8 mouse cellular contexts compared by ENCODE assay signal in genomic region chr19:10502571-10502970, GRCm38 (mm10). TPM values are rescaled to one million over a fixed set of nuclear protein-coding genes. Genes with fewer than 3 reads are reported as not detected.
A peak's percentile ranks its signal among the peaks of the same experiment; 100 is the strongest.
DNase-seq lines count a peak whose midpoint lies in the region; ATAC-seq and TF ChIP-seq lines count a peak whose summit lies in the region.

No protein-coding gene starts in this region.

- TF ChIP-seq POLR2A in limb, embryonic 14.5 days (IDR thresholded peaks at IDR 0.05; ENCODE audit: borderline replicate concordance, extremely low read depth, insufficient read depth, insufficient read length), result no peak

- no peak overlapping the region for H3K27ac ChIP-seq in forebrain, embryonic 15.5 days (replicated peaks)
- no peak overlapping the region for H3K27ac ChIP-seq in limb, embryonic 14.5 days (replicated peaks; ENCODE audit: low read depth, low read length)

- H3K4me3 ChIP-seq in forebrain, embryonic 15.5 days, result no peak overlapping the region
- no peak overlapping the region for H3K4me3 ChIP-seq in limb, embryonic 14.5 days (replicated peaks; ENCODE audit: low read length)

- no peak for ATAC-seq in cerebellum, adult (ENCODE audit: insufficient number of reproducible peaks, low FRiP score, low TSS enrichment)
- ATAC-seq in forebrain, embryonic 15.5 days (replicated peaks), result peak; percentile 69; the same call in 1 of the 2 replicates
- no peak for ATAC-seq in limb, embryonic 14.5 days (ENCODE audit: low FRiP score, low read depth)
- peak; percentile 76 for ATAC-seq in monocyte, adult 5-6 weeks (replicated peaks; ENCODE audit: insufficient number of reproducible peaks, low FRiP score, low TSS enrichment, poor library complexity, severe bottlenecking)

- no peak overlapping the region for H3K9ac ChIP-seq in forebrain, embryonic 15.5 days (replicated peaks)
- no peak overlapping the region for H3K9ac ChIP-seq in limb, embryonic 14.5 days (ENCODE audit: low read depth, low read length, severe bottlenecking)

- no peaks in the 10 kb centered on the region for H3K9me3 ChIP-seq in forebrain, embryonic 15.5 days
- H3K9me3 ChIP-seq in limb, embryonic 14.5 days (ENCODE audit: control insufficient read depth, low read length), result no peaks in the 10 kb centered on the region

- H3K27me3 ChIP-seq in forebrain, embryonic 15.5 days, result no peaks in the 10 kb centered on the region
- H3K27me3 ChIP-seq in limb, embryonic 14.5 days (ENCODE audit: control insufficient read depth, insufficient read depth, low read length), result no peaks in the 10 kb centered on the region

- H3K4me1 ChIP-seq in forebrain, embryonic 15.5 days, result no peaks in the 10 kb centered on the region
- H3K4me1 ChIP-seq in limb, embryonic 14.5 days (ENCODE audit: control insufficient read depth, insufficient read depth, low read length), result no peaks in the 10 kb centered on the region

- no peak overlapping the region for H3K4me2 ChIP-seq in forebrain, embryonic 15.5 days (replicated peaks)
- no peak overlapping the region for H3K4me2 ChIP-seq in limb, embryonic 14.5 days (replicated peaks; ENCODE audit: low read depth, low read length, severe bottlenecking)

- H3K36me3 ChIP-seq in forebrain, embryonic 15.5 days, result peaks cover 29% of the 10 kb centered on the region
- H3K36me3 ChIP-seq in limb, embryonic 14.5 days (ENCODE audit: control insufficient read depth, insufficient read depth, low read length), result peaks cover 47% of the 10 kb centered on the region

- WGBS in forebrain, embryonic 15.5 days, result 1% methylated on average over 4 of the region's 4 CpGs
- WGBS in limb, embryonic 14.5 days, result 14% methylated on average over 4 of the region's 4 CpGs

- DNase-seq in cerebellum, adult 18-20 months, result peak; percentile 45 to 50
- peak; percentile 65 for DNase-seq in 416B (ENCODE audit: low read depth)
- DNase-seq in brain, adult 2 months (ENCODE audit: low read depth, low spot score), result peak; percentile 71
- peak; percentile 21 for DNase-seq in limb, embryonic 14.5 days (ENCODE audit: low spot score)
- DNase-seq in thymus, postnatal 36 days, result peak; percentile 23 to 33

RNA-seq across cellular contexts. Expression of gene Ppp1r32, which starts 19.8 kb away (rescaled TPM):
- polyA plus RNA-seq in forebrain, embryonic 15.5 days (2015; fragmentation: Nextera tagmentation; extraction: Ambion mirVana), result 1.5 and 3.0 TPM in 2 replicates
- polyA plus RNA-seq in limb, embryonic 14.5 days (2012; rRNA removed), result 0.53 and 0.78 TPM in 2 replicates
- polyA plus RNA-seq in limb, embryonic 14.5 days (2014; fragmentation: Nextera tagmentation; extraction: Ambion mirVana), result 0.18 TPM in 1 of 2 replicates, not detected in the other
- total RNA-seq in monocyte, adult 5-6 weeks (2017), result 0.67 TPM in 1 of 3 replicates, not detected in the others

RNA-seq across cellular contexts. Expression of gene Cpsf7, which starts 22.5 kb away (rescaled TPM):
- 51.6 and 52.6 TPM in 2 replicates for polyA plus RNA-seq in forebrain, embryonic 15.5 days (2015; fragmentation: Nextera tagmentation; extraction: Ambion mirVana)
- polyA plus RNA-seq in limb, embryonic 14.5 days (2012; rRNA removed), result 102 and 106 TPM in 2 replicates
- polyA plus RNA-seq in limb, embryonic 14.5 days (2014; fragmentation: Nextera tagmentation; extraction: Ambion mirVana), result 50.4 and 59.1 TPM in 2 replicates
- 49.1 to 87.5 TPM (median 69.3 TPM) in 3 replicates for total RNA-seq in monocyte, adult 5-6 weeks (2017)

RNA-seq across cellular contexts. Expression of gene Sdhaf2, which starts 23.4 kb away (rescaled TPM):
- 62.7 and 63.1 TPM in 2 replicates for polyA plus RNA-seq in forebrain, embryonic 15.5 days (2015; fragmentation: Nextera tagmentation; extraction: Ambion mirVana)
- 42.5 and 49.2 TPM in 2 replicates for polyA plus RNA-seq in limb, embryonic 14.5 days (2012; rRNA removed)
- 64.6 and 65.2 TPM in 2 replicates for polyA plus RNA-seq in limb, embryonic 14.5 days (2014; fragmentation: Nextera tagmentation; extraction: Ambion mirVana)
- 47.3 to 75.9 TPM (median 53.7 TPM) in 3 replicates for total RNA-seq in monocyte, adult 5-6 weeks (2017)

RNA-seq across cellular contexts. Expression of gene Lrrc10b, which starts 45.3 kb away (rescaled TPM):
- polyA plus RNA-seq in forebrain, embryonic 15.5 days (2015; fragmentation: Nextera tagmentation; extraction: Ambion mirVana), result 0.40 and 1.1 TPM in 2 replicates
- 0.88 and 1.2 TPM in 2 replicates for polyA plus RNA-seq in limb, embryonic 14.5 days (2012; rRNA removed)
- polyA plus RNA-seq in limb, embryonic 14.5 days (2014; fragmentation: Nextera tagmentation; extraction: Ambion mirVana), result 0.43 and 0.84 TPM in 2 replicates
- total RNA-seq in monocyte, adult 5-6 weeks (2017), result 0.21 to 0.29 TPM in 2 of 3 replicates, not detected in the other

RNA-seq across cellular contexts. Expression of gene Tmem216, which starts 53.5 kb away (rescaled TPM):
- polyA plus RNA-seq in forebrain, embryonic 15.5 days (2015; fragmentation: Nextera tagmentation; extraction: Ambion mirVana), result 43.3 and 47.8 TPM in 2 replicates
- 51.3 and 61.5 TPM in 2 replicates for polyA plus RNA-seq in limb, embryonic 14.5 days (2012; rRNA removed)
- polyA plus RNA-seq in limb, embryonic 14.5 days (2014; fragmentation: Nextera tagmentation; extraction: Ambion mirVana), result 55.8 and 58.6 TPM in 2 replicates
- total RNA-seq in monocyte, adult 5-6 weeks (2017), result 1.3 to 2.6 TPM in 2 of 3 replicates, not detected in the other

Comparison
In these comparisons a context has a peak if more than half of its experiments do, and no peak if none do; other contexts are left out.
1. DNase-seq: peak in every context shown above with its lines; median percentile 71 in brain, adult 2 months; 65 in 416B; 48 in cerebellum, adult 18-20 months; 28 in thymus, postnatal 36 days; 21 in limb, embryonic 14.5 days.
2. ATAC-seq: peak in forebrain, embryonic 15.5 days (single experiment) and monocyte, adult 5-6 weeks (single experiment); none in cerebellum, adult (single experiment) and limb, embryonic 14.5 days (single experiment).